Mouse (Mus musculus) olfactory bulb, adult 2 months (tissue): ENCODE measurements around the gene Ntn5.

Source experiments
- CTCF ChIP-seq: fragments of 200-500 bp; IDR thresholded peaks from 2 replicates; pipeline ENCODE4 v1.5.1; 2012; ENCODE audit warnings: low read depth, mild to moderate bottlenecking, low read length, moderate library complexity; ENCODE audit not compliant: insufficient read depth
- POLR2A ChIP-seq: fragments of 200-500 bp; IDR thresholded peaks from 2 replicates; pipeline ENCODE4 v1.6.1; 2012; ENCODE audit warnings: mild to moderate bottlenecking, low read depth, low read length, moderate library complexity; ENCODE audit not compliant: insufficient read depth

DNA sequence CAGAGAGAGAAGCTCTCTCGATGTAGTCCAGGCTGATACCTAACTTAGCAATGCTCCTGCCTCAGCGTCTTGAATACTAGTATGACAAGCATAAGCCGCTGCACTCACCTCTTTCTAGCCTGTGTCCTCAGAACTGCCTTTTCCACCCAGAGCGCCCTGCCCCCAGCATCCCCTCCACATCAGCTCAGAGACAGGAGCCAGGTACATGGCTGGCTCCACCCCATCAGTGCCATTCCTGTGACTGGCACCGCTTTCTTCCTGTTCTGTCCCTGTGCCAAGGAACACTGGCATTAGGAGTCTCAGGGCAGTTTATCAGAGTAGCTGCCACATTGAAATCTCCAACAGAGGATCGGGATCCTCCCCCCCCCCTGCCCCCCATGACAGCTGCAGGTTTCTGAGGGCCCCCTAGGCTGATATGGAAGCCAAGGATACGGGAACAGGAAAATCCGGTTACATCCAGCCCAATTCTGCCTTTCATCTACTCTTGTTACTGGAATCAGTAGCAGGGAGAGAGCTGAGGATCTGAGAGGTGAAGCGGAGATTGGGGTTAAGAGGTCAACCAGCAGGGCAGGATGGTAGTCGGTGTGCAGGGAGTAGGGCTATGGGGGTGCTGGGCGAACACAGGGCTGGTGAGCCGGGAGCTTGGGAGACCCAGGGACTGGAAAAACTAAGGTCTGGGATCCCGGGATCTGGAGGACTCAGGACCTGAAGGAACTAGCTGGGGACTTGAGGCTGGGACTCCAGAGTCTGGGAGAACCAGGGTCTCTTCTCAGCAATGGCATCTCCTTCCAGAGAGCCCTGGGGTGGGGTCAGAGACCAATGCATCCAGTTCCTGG lies 18.3 kb upstream of the Ntn5 start:
- TF ChIP-seq CTCF: no peak
- no peak for TF ChIP-seq POLR2A
